Mouse (Mus musculus) ovary, adult 10 weeks (tissue): ENCODE measurements around the gene Gramd1c. TPM values are rescaled to one million over a fixed set of nuclear protein-coding genes. Genes with fewer than 3 reads are reported as not detected.

Source experiments
- polyA plus RNA-seq: library from polyadenylated mRNA; stranded (reverse); fragments of 350-450 nt; fragmentation: Illumina TruSeq; extraction: RNeasy Lipid Tissue Mini Kit (QIAGEN cat#74804); gene quantifications from one replicate; pipeline ENCODE4 v1.2.3, GENCODE M21; 2014

Gene Gramd1c
- 12.0 TPM for polyA plus RNA-seq

GRCm38 (mm10) chr16:44063025-44063894 is at the start of gene Gramd1c:
TSS of gene Gramd1c (minus strand) at chr16:44063345.

GRCm38 (mm10) chr16:43979328-43980109 is 83.6 kb downstream of the Gramd1c start, which contains the start of gene Zdhhc23:
TSS of gene Zdhhc23 (minus strand) at chr16:43979791.

Other genes with a start within 250 kb of the Gramd1c start
- 14.2 TPM for gene Ccdc191, start 173.5 kb downstream of the Gramd1c start, polyA plus RNA-seq
- 27.0 TPM for gene Qtrt2, start 136.5 kb downstream of the Gramd1c start, polyA plus RNA-seq
- 10.3 TPM for gene Zdhhc23, start 83.6 kb downstream of the Gramd1c start, polyA plus RNA-seq
- 114 TPM for gene Atp6v1a, start 76.4 kb upstream of the Gramd1c start, polyA plus RNA-seq
- 554 TPM for gene Naa50, start 76.5 kb upstream of the Gramd1c start, polyA plus RNA-seq
- gene Usf3, start 109.9 kb upstream of the Gramd1c start, polyA plus RNA-seq: 28.5 TPM